Mouse (Mus musculus): ENCODE data around the gene Kctd2. TPM values are rescaled to one million over a fixed set of nuclear protein-coding genes. Genes with fewer than 3 reads are reported as not detected.

The Kctd2 gene
- polyA plus RNA-seq, 1 experiment from 2014 or later, result 5.4 TPM

DNA sequence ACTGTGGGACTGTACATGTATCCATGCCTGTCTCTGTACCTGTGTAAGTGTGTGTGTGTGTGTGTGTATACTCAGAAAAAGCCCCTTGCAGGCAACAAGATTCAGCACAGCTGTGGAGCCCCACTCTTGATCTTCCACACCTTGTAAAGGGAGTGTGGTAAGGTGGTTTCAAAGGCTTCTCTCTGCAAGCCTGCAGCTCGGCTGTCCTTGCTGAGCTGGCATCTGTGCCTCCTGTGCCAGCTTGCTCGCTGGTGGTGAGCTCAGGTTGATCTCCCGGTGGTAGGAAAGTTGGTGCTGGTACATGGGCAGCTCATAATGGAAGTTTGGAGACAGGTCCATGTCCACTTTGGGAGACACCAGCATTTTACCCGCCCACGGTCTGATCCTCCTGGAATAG lies 41.9 kb downstream of the Kctd2 start:
- WGBS (ENCODE audit: insufficient replicate concordance), result 48% methylated on average over 5 of the region's 5 CpGs
- Histone ChIP-seq H3K36me3 (replicated peaks; ENCODE audit: insufficient read depth, low read length) (no peaks in the 10 kb centered on the region), H3K9me3 (ENCODE audit: low read length) (no peaks in the 10 kb centered on the region), H3K27me3 (ENCODE audit: insufficient read depth, low read length) (no peaks in the 10 kb centered on the region), H3K4me1 (ENCODE audit: insufficient read depth) (peaks cover 18% of the 10 kb centered on the region), H3K4me2 (ENCODE audit: low read depth, low read length) (no peak overlapping the region), H3K9ac (replicated peaks) (no peak overlapping the region), H3K4me3 (ENCODE audit: low read depth, low read length) (no peak overlapping the region), H3K27ac (ENCODE audit: low read depth) (peak overlapping the region; percentile 76)
- TF ChIP-seq EP300 (IDR thresholded peaks at IDR 0.05; ENCODE audit: low read depth) (no peak), CTCF (IDR thresholded peaks at IDR 0.05; ENCODE audit: low read depth) (no peak)
- DNase-seq, result no peak
- peak; percentile 18; the same call in 1 of the 2 replicates for ATAC-seq

DNA sequence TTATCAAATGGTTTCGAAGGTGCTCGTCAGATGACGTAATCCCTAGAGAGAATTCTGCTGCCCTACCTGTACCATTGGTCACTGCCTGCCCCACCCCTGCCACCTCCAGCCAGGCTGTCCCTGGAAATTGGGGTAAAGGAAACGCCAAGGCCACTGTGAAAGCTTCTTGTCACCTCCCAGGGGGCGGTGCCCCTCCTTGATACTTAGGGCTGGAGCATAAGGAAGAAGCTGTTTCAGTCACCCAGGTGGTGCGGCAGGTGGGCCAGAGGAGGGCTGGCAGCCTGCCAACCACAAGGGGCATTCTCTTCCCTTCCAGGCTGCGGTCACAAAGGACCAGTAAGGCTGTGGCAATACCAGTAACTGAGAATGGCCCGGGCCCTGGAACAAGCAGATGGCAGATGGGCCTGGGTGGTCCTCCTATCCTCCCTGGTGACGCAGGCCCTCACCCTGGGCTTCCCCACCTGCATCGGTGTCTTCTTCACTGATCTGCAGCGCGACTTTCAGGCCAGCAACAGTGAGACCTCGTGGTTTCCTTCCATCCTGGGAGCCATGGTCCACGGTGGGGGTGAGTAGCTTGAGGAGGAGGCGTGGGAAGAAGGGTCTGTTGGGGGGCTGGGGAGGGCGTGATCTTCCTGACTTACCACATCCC lies 42.4 kb downstream of the Kctd2 start, which contains the start of gene Slc16a5:
Gene Slc16a5, plus strand, starts transcription at position 232 of the 649 bp plus-strand sequence.
- Histone ChIP-seq H3K36me3 (replicated peaks; ENCODE audit: insufficient read depth, low read length) (no peaks in the 10 kb centered on the region), H3K4me2 (ENCODE audit: low read depth, low read length) (peak within 1 kb of the TSS; percentile 36), H3K27me3 (ENCODE audit: insufficient read depth, low read length) (no peaks in the 10 kb centered on the region), H3K4me3 (ENCODE audit: low read depth, low read length) (0 out of 2 replicates have a peak within 1 kb of the TSS, but pooled peaks have one; percentile 10), H3K9me3 (ENCODE audit: low read length) (no peaks in the 10 kb centered on the region), H3K27ac (ENCODE audit: low read depth) (peak within 1 kb of the TSS; percentile 76), H3K4me1 (ENCODE audit: insufficient read depth) (peaks cover 18% of the 10 kb centered on the region), H3K9ac (replicated peaks) (peak within 1 kb of the TSS; percentile 24; the same call in 1 of the 2 replicates)
- DNase-seq (peak; percentile 51), ATAC-seq (peak; percentile 87)
- WGBS (ENCODE audit: insufficient replicate concordance), result 63% methylated on average over 15 of the region's 16 CpGs
- TF ChIP-seq CTCF (IDR thresholded peaks at IDR 0.05; ENCODE audit: low read depth) (no peak), EP300 (IDR thresholded peaks at IDR 0.05; ENCODE audit: low read depth) (peak; percentile 55)

GRCm38 (mm10) chr11:115463397-115463796 lies 43.5 kb downstream of the Kctd2 start:
- 70% methylated on average over 11 of the region's 11 CpGs for WGBS (ENCODE audit: insufficient replicate concordance)
- no peak for ATAC-seq
- H3K9ac ChIP-seq (replicated peaks), result no peak overlapping the region
- TF ChIP-seq CTCF (IDR thresholded peaks at IDR 0.05; ENCODE audit: low read depth) (no peak), EP300 (IDR thresholded peaks at IDR 0.05; ENCODE audit: low read depth) (no peak)
- DNase-seq, result no peak
- peak overlapping the region; percentile 36; the same call in 1 of the 2 replicates for H3K4me2 ChIP-seq (ENCODE audit: low read depth, low read length)
- no peak overlapping the region for H3K27ac ChIP-seq (ENCODE audit: low read depth)
- no peaks in the 10 kb centered on the region for H3K9me3 ChIP-seq (ENCODE audit: low read length)
- no peaks in the 10 kb centered on the region for H3K27me3 ChIP-seq (ENCODE audit: insufficient read depth, low read length)
- H3K4me1 ChIP-seq (ENCODE audit: insufficient read depth), result peaks cover 10% of the 10 kb centered on the region
- no peak overlapping the region for H3K4me3 ChIP-seq (ENCODE audit: low read depth, low read length)
- no peaks in the 10 kb centered on the region for H3K36me3 ChIP-seq (replicated peaks; ENCODE audit: insufficient read depth, low read length)

- no peak for DNase-seq
- ATAC-seq, result no peak
Observed at GRCm38 (mm10) chr11:115464851-115465250, 44.9 kb downstream of the Kctd2 start.

GRCm38 (mm10) chr11:115467217-115467618 lies 47.3 kb downstream of the Kctd2 start:
- Histone ChIP-seq H3K4me3 (ENCODE audit: low read depth, low read length) (no peak overlapping the region), H3K27me3 (ENCODE audit: insufficient read depth, low read length) (no peaks in the 10 kb centered on the region), H3K27ac (ENCODE audit: low read depth) (no peak overlapping the region), H3K9me3 (ENCODE audit: low read length) (no peaks in the 10 kb centered on the region), H3K4me2 (ENCODE audit: low read depth, low read length) (no peak overlapping the region), H3K4me1 (ENCODE audit: insufficient read depth) (peaks cover 5% of the 10 kb centered on the region; the same call in 1 of the 2 replicates), H3K36me3 (replicated peaks; ENCODE audit: insufficient read depth, low read length) (no peaks in the 10 kb centered on the region), H3K9ac (replicated peaks) (no peak overlapping the region)
- no peak for ATAC-seq
- TF ChIP-seq CTCF (IDR thresholded peaks at IDR 0.05; ENCODE audit: low read depth), result no peak
- no peak for TF ChIP-seq EP300 (IDR thresholded peaks at IDR 0.05; ENCODE audit: low read depth)
- DNase-seq, result no peak
- WGBS (ENCODE audit: insufficient replicate concordance), result 65% methylated on average over 4 of the region's 4 CpGs

More at GRCm38 (mm10) chr11:115464851-115465250, 44.9 kb downstream of the Kctd2 start:
- H3K9ac ChIP-seq (replicated peaks), result no peak overlapping the region
- WGBS (ENCODE audit: insufficient replicate concordance), result 80% methylated on average over 8 of the region's 8 CpGs
- no peak overlapping the region for H3K4me2 ChIP-seq (ENCODE audit: low read depth, low read length)
- H3K4me3 ChIP-seq (ENCODE audit: low read depth, low read length), result no peak overlapping the region
- H3K27me3 ChIP-seq (ENCODE audit: insufficient read depth, low read length), result no peaks in the 10 kb centered on the region
- no peaks in the 10 kb centered on the region for H3K36me3 ChIP-seq (replicated peaks; ENCODE audit: insufficient read depth, low read length)
- no peak for TF ChIP-seq CTCF (IDR thresholded peaks at IDR 0.05; ENCODE audit: low read depth)
- no peak for TF ChIP-seq EP300 (IDR thresholded peaks at IDR 0.05; ENCODE audit: low read depth)
- H3K27ac ChIP-seq (ENCODE audit: low read depth), result no peak overlapping the region
- no peaks in the 10 kb centered on the region for H3K9me3 ChIP-seq (ENCODE audit: low read length)
- H3K4me1 ChIP-seq (ENCODE audit: insufficient read depth), result peaks cover 10% of the 10 kb centered on the region; the same call in 1 of the 2 replicates

- no peak overlapping the region for H3K4me3 ChIP-seq (ENCODE audit: low read depth, low read length)
- DNase-seq, result no peak
- H3K4me1 ChIP-seq (ENCODE audit: insufficient read depth), result peaks cover 28% of the 10 kb centered on the region
- no peak for ATAC-seq
- no peaks in the 10 kb centered on the region for H3K36me3 ChIP-seq (replicated peaks; ENCODE audit: insufficient read depth, low read length)
- no peak overlapping the region for H3K9ac ChIP-seq (replicated peaks)
- no peak overlapping the region for H3K27ac ChIP-seq (ENCODE audit: low read depth)
- no peak for TF ChIP-seq CTCF (IDR thresholded peaks at IDR 0.05; ENCODE audit: low read depth)
- no peak for TF ChIP-seq EP300 (IDR thresholded peaks at IDR 0.05; ENCODE audit: low read depth)
- WGBS (ENCODE audit: insufficient replicate concordance), result 81% methylated on average over 7 of the region's 7 CpGs
- H3K4me2 ChIP-seq (ENCODE audit: low read depth, low read length), result no peak overlapping the region
- no peaks in the 10 kb centered on the region for H3K9me3 ChIP-seq (ENCODE audit: low read length)
- no peaks in the 10 kb centered on the region for H3K27me3 ChIP-seq (ENCODE audit: insufficient read depth, low read length)
Observed at GRCm38 (mm10) chr11:115472183-115472582, 52.3 kb downstream of the Kctd2 start.

Data from liver, postnatal 0 days (tissue).